Mouse (Mus musculus) layer of hippocampus, postnatal 10 days (tissue): ENCODE data around the gene D430042O09Rik. TPM values are rescaled to one million over a fixed set of nuclear protein-coding genes. Genes with fewer than 3 reads are reported as not detected.

Source experiments
- total RNA-seq, 2 experiments: library from RNA; stranded (reverse); gene quantifications; 2 replicates each; pipeline ENCODE4 v1.2.3; 2021

D430042O09Rik gene
- total RNA-seq, 2 experiments from 2014 or later: 20.6 to 24.7 TPM

Other genes with a start within 250 kb of the D430042O09Rik start
- gene Nsmce1, start 216.3 kb upstream of the D430042O09Rik start, total RNA-seq: 10 to 100 TPM; 25.6 to 28.9 TPM
- gene Il4ra, start 155.8 kb upstream of the D430042O09Rik start, total RNA-seq: 1 to 10 TPM; 4.0 to 8.3 TPM
- gene Il21r, start 104.5 kb upstream of the D430042O09Rik start, total RNA-seq: 1 to 10 TPM in 1 of 2 experiments, under 1 TPM in 1; 0.60 to 1.1 TPM
- 10 to 100 TPM; 79.0 to 87.7 TPM for gene Gtf3c1, start 108 bp upstream of the D430042O09Rik start, total RNA-seq